Mouse (Mus musculus): ENCODE results near the gene Hhatl. TPM values are rescaled to one million over a fixed set of nuclear protein-coding genes. Genes with fewer than 3 reads are reported as not detected.

Gene Hhatl
- total and polyA plus RNA-seq, 3 experiments: not detected

DNA sequence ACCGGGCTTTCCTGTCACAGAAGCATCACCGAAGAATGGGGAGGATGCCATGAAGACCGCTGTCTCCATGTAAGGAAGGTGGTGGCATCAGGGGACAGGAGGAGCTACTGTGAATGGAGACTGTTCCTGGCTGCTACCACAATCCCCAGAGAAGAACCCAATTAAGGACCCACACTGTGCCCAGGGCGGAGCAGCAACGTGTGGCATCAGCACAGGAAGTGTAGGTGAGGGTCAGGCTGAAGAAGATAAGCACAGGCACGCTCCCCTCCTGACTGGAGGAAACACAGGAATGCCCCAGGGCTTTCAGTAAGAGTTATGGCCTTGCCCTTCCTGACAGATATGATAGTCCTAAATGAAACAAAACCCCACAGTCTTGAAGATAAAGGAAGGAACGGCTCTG is 10.4 kb upstream of the Hhatl start:
- H3K9me3 ChIP-seq (replicated peaks; ENCODE audit: low read length): no peaks in the 10 kb centered on the region
- peaks cover 63% of the 10 kb centered on the region for H3K27me3 ChIP-seq (replicated peaks)
- dilution Hi-C loops (cut with MboI; ENCODE audit: extremely low pct_ligation_motif_present, extremely low pct_unique_long_range_greater_than_20kb, low sequenced_read_pairs): no loop called here
- no peaks in the 10 kb centered on the region; a peak in 1 of 4 replicates for H3K4me1 ChIP-seq (ENCODE audit: control insufficient read depth in 1 of 2, insufficient read depth in 2 of 2)
- TF ChIP-seq MAX (IDR thresholded peaks at IDR 0.05; ENCODE audit: low read length) (no peak), SIN3A (IDR thresholded peaks at IDR 0.05; ENCODE audit: low read length) (no peak), ZNF384 (IDR thresholded peaks at IDR 0.05; ENCODE audit: low read depth, low read length) (no peak), UBTF (IDR thresholded peaks at IDR 0.05; ENCODE audit: low read depth, low read length) (no peak), CHD2 (IDR thresholded peaks at IDR 0.05; ENCODE audit: low read length) (no peak), JUN (IDR thresholded peaks at IDR 0.05; ENCODE audit: insufficient read depth, low read depth, low read length) (no peak), CHD1 (IDR thresholded peaks at IDR 0.05; ENCODE audit: low read depth, low read length) (no peak), SMC3 (IDR thresholded peaks at IDR 0.05; ENCODE audit: low read depth, low read length) (no peak), ZKSCAN1 (IDR thresholded peaks at IDR 0.05; ENCODE audit: borderline replicate concordance, low read depth, low read length) (no peak), E2F4 (IDR thresholded peaks at IDR 0.05; ENCODE audit: insufficient replicate concordance, low read depth, low read length) (no peak)
- H3K36me3 ChIP-seq (replicated peaks in 1 of 2; ENCODE audit: control insufficient read depth in 1 of 2, insufficient read depth in 1 of 2, low read length in 1 of 2): no peaks in the 10 kb centered on the region
- H3K79me2 ChIP-seq (replicated peaks; ENCODE audit: control insufficient read depth, extremely low read depth, insufficient read depth, poor library complexity, severe bottlenecking): no peaks in the 10 kb centered on the region
- no peak overlapping the region for H3K27ac ChIP-seq (ENCODE audit: insufficient read depth, low read depth)
- H3K4me3 ChIP-seq (replicated peaks in 1 of 3; ENCODE audit: low read depth in 2 of 3, low read length in 2 of 3, poor library complexity in 1 of 3): no peak overlapping the region
- H3K9ac ChIP-seq (ENCODE audit: insufficient read depth, low read depth): no peak overlapping the region
- no peak for DNase-seq (ENCODE audit: extremely low read depth)
- no peak overlapping the region for H3K4me2 ChIP-seq (ENCODE audit: insufficient read depth, low read depth, poor library complexity, severe bottlenecking)
- in situ Hi-C loops (cut with MboI; ENCODE audit: low pct_ligation_motif_present, low pct_unique_long_range_greater_than_20kb, low sequenced_read_pairs): no loop called here

- H3K4me1 ChIP-seq (ENCODE audit: control insufficient read depth in 1 of 2, insufficient read depth in 2 of 2): no peaks in the 10 kb centered on the region; a peak in 1 of 4 replicates
- peaks cover 85% of the 10 kb centered on the region for H3K27me3 ChIP-seq (replicated peaks)
- no peak overlapping the region for H3K4me3 ChIP-seq (replicated peaks in 1 of 3; ENCODE audit: low read depth in 2 of 3, low read length in 2 of 3, poor library complexity in 1 of 3)
- no peaks in the 10 kb centered on the region for H3K79me2 ChIP-seq (replicated peaks; ENCODE audit: control insufficient read depth, extremely low read depth, insufficient read depth, poor library complexity, severe bottlenecking)
- H3K4me2 ChIP-seq (ENCODE audit: insufficient read depth, low read depth, poor library complexity, severe bottlenecking): no peak overlapping the region
- no peak for TF ChIP-seq RCOR1 (conservative IDR thresholded peaks at IDR 0.05; ENCODE audit: low read depth, low read length)
- TF ChIP-seq NRF1 (IDR thresholded peaks at IDR 0.05; ENCODE audit: low read depth, low read length): no peak
- TF ChIP-seq PAX5 (IDR thresholded peaks at IDR 0.05; ENCODE audit: low read length): no peak
- TF ChIP-seq ELF1 (IDR thresholded peaks at IDR 0.05; ENCODE audit: low read depth, low read length): no peak
- TF ChIP-seq SIN3A (IDR thresholded peaks at IDR 0.05; ENCODE audit: low read length): no peak
- TF ChIP-seq MYC (IDR thresholded peaks at IDR 0.05; ENCODE audit: low read depth, low read length): no peak
- TF ChIP-seq MXI1 (IDR thresholded peaks at IDR 0.05; ENCODE audit: low read depth, low read length): no peak
- TF ChIP-seq USF2 (conservative IDR thresholded peaks at IDR 0.05; ENCODE audit: low read depth, low read length): no peak
- TF ChIP-seq GABPA (IDR thresholded peaks at IDR 0.05; ENCODE audit: insufficient replicate concordance, low read depth, low read length): no peak
- TF ChIP-seq NELFE (IDR thresholded peaks at IDR 0.05; ENCODE audit: low read depth, low read length): no peak
- dilution Hi-C loops (cut with MboI; ENCODE audit: extremely low pct_ligation_motif_present, extremely low pct_unique_long_range_greater_than_20kb, low sequenced_read_pairs): no loop called here
- no peak overlapping the region for H3K9ac ChIP-seq (ENCODE audit: insufficient read depth, low read depth)
- H3K9me3 ChIP-seq (replicated peaks; ENCODE audit: low read length): no peaks in the 10 kb centered on the region
- in situ Hi-C loops (cut with MboI; ENCODE audit: low pct_ligation_motif_present, low pct_unique_long_range_greater_than_20kb, low sequenced_read_pairs): no loop called here
- H3K27ac ChIP-seq (ENCODE audit: insufficient read depth, low read depth): no peak overlapping the region
- no peaks in the 10 kb centered on the region for H3K36me3 ChIP-seq (replicated peaks in 1 of 2; ENCODE audit: control insufficient read depth in 1 of 2, insufficient read depth in 1 of 2, low read length in 1 of 2)
- DNase-seq (ENCODE audit: extremely low read depth): no peak
These were observed 6.7 kb upstream of the Hhatl start for GRCm38 (mm10) chr9:121798887-121799520.
